Mouse (Mus musculus): ENCODE results near the gene Exosc9. TPM values are rescaled to one million over a fixed set of nuclear protein-coding genes. Genes with fewer than 3 reads are reported as not detected.

Exosc9 gene
- total RNA-seq (2017), result 86.9 and 91.5 TPM in 2 replicates

- peak; percentile 95 to 97 for ATAC-seq (replicated peaks in 1 of 2; ENCODE audit: insufficient read depth in 1 of 2, low FRiP score in 2 of 2, low TSS enrichment in 1 of 2, low read depth in 1 of 2, poor library complexity in 2 of 2, severe bottlenecking in 2 of 2)
These were observed at the start of gene Exosc9 for GRCm38 (mm10) chr3:36552406-36553047. TSS of gene Exosc9 (plus strand) at chr3:36552606.

GRCm38 (mm10) chr3:36505306-36505705, 47.1 kb upstream of the Exosc9 start:
- no peak for ATAC-seq (replicated peaks in 1 of 2; ENCODE audit: insufficient read depth in 1 of 2, low FRiP score in 2 of 2, low TSS enrichment in 1 of 2, low read depth in 1 of 2, poor library complexity in 2 of 2, severe bottlenecking in 2 of 2)

GRCm38 (mm10) chr3:36505809-36506735, 46.3 kb upstream of the Exosc9 start:
- no peak for ATAC-seq (replicated peaks in 1 of 2; ENCODE audit: insufficient read depth in 1 of 2, low FRiP score in 2 of 2, low TSS enrichment in 1 of 2, low read depth in 1 of 2, poor library complexity in 2 of 2, severe bottlenecking in 2 of 2)

GRCm38 (mm10) chr3:36511491-36511890, 40.9 kb upstream of the Exosc9 start:
- ATAC-seq (replicated peaks in 1 of 2; ENCODE audit: insufficient read depth in 1 of 2, low FRiP score in 2 of 2, low TSS enrichment in 1 of 2, low read depth in 1 of 2, poor library complexity in 2 of 2, severe bottlenecking in 2 of 2), result no peak

GRCm38 (mm10) chr3:36516196-36516595, 36.2 kb upstream of the Exosc9 start:
- ATAC-seq (replicated peaks in 1 of 2; ENCODE audit: insufficient read depth in 1 of 2, low FRiP score in 2 of 2, low TSS enrichment in 1 of 2, low read depth in 1 of 2, poor library complexity in 2 of 2, severe bottlenecking in 2 of 2), result no peak

GRCm38 (mm10) chr3:36521073-36522060, 31.0 kb upstream of the Exosc9 start, which contains the start of gene Gm11549:
TSS of gene Gm11549 (minus strand) at chr3:36521813.
- ATAC-seq (replicated peaks in 1 of 2; ENCODE audit: insufficient read depth in 1 of 2, low FRiP score in 2 of 2, low TSS enrichment in 1 of 2, low read depth in 1 of 2, poor library complexity in 2 of 2, severe bottlenecking in 2 of 2), result peak; percentile 37 to 39; a peak in 2 of 4 replicates

GRCm38 (mm10) chr3:36522137-36522536, 30.3 kb upstream of the Exosc9 start:
- no peak for ATAC-seq (replicated peaks in 1 of 2; ENCODE audit: insufficient read depth in 1 of 2, low FRiP score in 2 of 2, low TSS enrichment in 1 of 2, low read depth in 1 of 2, poor library complexity in 2 of 2, severe bottlenecking in 2 of 2)

- no peak for ATAC-seq (replicated peaks in 1 of 2; ENCODE audit: insufficient read depth in 1 of 2, low FRiP score in 2 of 2, low TSS enrichment in 1 of 2, low read depth in 1 of 2, poor library complexity in 2 of 2, severe bottlenecking in 2 of 2)
These were observed 27.9 kb upstream of the Exosc9 start for GRCm38 (mm10) chr3:36524466-36524865.

- no peak for ATAC-seq (replicated peaks in 1 of 2; ENCODE audit: insufficient read depth in 1 of 2, low FRiP score in 2 of 2, low TSS enrichment in 1 of 2, low read depth in 1 of 2, poor library complexity in 2 of 2, severe bottlenecking in 2 of 2)
These were observed 22.1 kb upstream of the Exosc9 start for GRCm38 (mm10) chr3:36530345-36530744.

GRCm38 (mm10) chr3:36530781-36531180, 21.6 kb upstream of the Exosc9 start:
- no peak for ATAC-seq (replicated peaks in 1 of 2; ENCODE audit: insufficient read depth in 1 of 2, low FRiP score in 2 of 2, low TSS enrichment in 1 of 2, low read depth in 1 of 2, poor library complexity in 2 of 2, severe bottlenecking in 2 of 2)

GRCm38 (mm10) chr3:36531242-36531641, 21.2 kb upstream of the Exosc9 start:
- no peak for ATAC-seq (replicated peaks in 1 of 2; ENCODE audit: insufficient read depth in 1 of 2, low FRiP score in 2 of 2, low TSS enrichment in 1 of 2, low read depth in 1 of 2, poor library complexity in 2 of 2, severe bottlenecking in 2 of 2)

GRCm38 (mm10) chr3:36531979-36532542, 20.3 kb upstream of the Exosc9 start:
- peak; percentile 85 to 89 for ATAC-seq (replicated peaks in 1 of 2; ENCODE audit: insufficient read depth in 1 of 2, low FRiP score in 2 of 2, low TSS enrichment in 1 of 2, low read depth in 1 of 2, poor library complexity in 2 of 2, severe bottlenecking in 2 of 2)

GRCm38 (mm10) chr3:36532738-36533137, 19.7 kb upstream of the Exosc9 start:
- ATAC-seq (replicated peaks in 1 of 2; ENCODE audit: insufficient read depth in 1 of 2, low FRiP score in 2 of 2, low TSS enrichment in 1 of 2, low read depth in 1 of 2, poor library complexity in 2 of 2, severe bottlenecking in 2 of 2), result no peak

- peak; percentile 43 to 58; a peak in 3 of 4 replicates for ATAC-seq (replicated peaks in 1 of 2; ENCODE audit: insufficient read depth in 1 of 2, low FRiP score in 2 of 2, low TSS enrichment in 1 of 2, low read depth in 1 of 2, poor library complexity in 2 of 2, severe bottlenecking in 2 of 2)
These were observed 19.2 kb upstream of the Exosc9 start for GRCm38 (mm10) chr3:36533201-36533672.

- 0 out of 4 replicates have a peak, but pooled peaks of 1 of the 2 experiments have one; percentile 28 for ATAC-seq (replicated peaks in 1 of 2; ENCODE audit: insufficient read depth in 1 of 2, low FRiP score in 2 of 2, low TSS enrichment in 1 of 2, low read depth in 1 of 2, poor library complexity in 2 of 2, severe bottlenecking in 2 of 2)
These were observed 16.4 kb upstream of the Exosc9 start for GRCm38 (mm10) chr3:36536041-36536440.

- no peak for ATAC-seq (replicated peaks in 1 of 2; ENCODE audit: insufficient read depth in 1 of 2, low FRiP score in 2 of 2, low TSS enrichment in 1 of 2, low read depth in 1 of 2, poor library complexity in 2 of 2, severe bottlenecking in 2 of 2)
These were observed 14.5 kb upstream of the Exosc9 start for GRCm38 (mm10) chr3:36537701-36538470.
